Mouse (Mus musculus): ENCODE results near the gene Mob3c. TPM values are rescaled to one million over a fixed set of nuclear protein-coding genes. Genes with fewer than 3 reads are reported as not detected.

Gene Mob3c
- total RNA-seq (2021), result 1 to 10 TPM; 4.0 to 4.4 TPM
- long read RNA-seq, experiment 1, partial matches to known transcripts, result 0 of 1 reads
- long read RNA-seq, experiment 1, other reads (novel, unspliced or antisense), result 0 of 1 reads
- long read RNA-seq, experiment 2, partial matches to known transcripts, result 0 of 5 reads
- long read RNA-seq, experiment 2, other reads (novel, unspliced or antisense), result 1 of 5 reads

DNA sequence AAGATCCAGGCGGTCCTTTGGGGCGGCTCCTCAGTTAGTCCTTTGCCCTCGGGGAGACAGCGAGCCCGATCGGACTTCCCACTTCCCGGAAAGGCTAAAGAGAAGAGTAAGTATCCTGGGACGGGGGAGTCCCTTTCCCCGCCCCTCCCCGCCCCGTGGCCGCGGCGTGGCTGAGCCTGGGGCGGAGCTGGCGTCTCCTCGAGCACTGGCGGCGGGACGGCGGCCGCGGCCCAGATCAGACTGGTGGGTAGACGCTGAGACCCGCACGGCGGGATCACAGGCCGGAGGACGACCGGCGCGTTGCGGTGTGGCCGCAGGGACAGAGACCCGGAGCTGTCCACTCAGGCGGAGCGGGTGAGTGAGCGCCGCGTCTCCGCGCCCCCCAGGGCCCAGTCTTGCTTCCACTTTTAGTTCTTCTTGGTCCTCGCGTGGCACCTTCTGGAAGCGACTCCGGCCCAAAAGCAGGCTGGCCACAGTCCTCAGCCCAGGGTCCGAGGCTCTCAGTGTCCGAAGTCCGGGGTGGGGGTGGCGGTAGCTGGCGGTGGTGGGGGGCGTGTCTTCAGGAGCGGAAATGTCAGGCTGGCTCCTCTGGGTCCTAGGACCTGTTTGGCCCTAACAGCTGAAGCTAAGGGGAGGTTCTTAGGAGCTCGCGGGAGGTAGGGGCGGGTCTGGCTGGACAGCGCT lies at the start of gene Mob3c:
Gene Mob3c, plus strand, starts transcription at position 205 of the 684 bp plus-strand sequence.
- Histone ChIP-seq H3K4me3 (peak within 1 kb of the TSS; percentile 91), H3K27ac (peak within 1 kb of the TSS; percentile 87)
- TF ChIP-seq CTCF (IDR thresholded peaks at IDR 0.05), result no peak
- peak; percentile 56 to 58 for DNase-seq (ENCODE audit: extremely low spot score in 1 of 2, low spot score in 2 of 2)
- intact Hi-C loops (cut with DNase I), result no loop called here

DNA sequence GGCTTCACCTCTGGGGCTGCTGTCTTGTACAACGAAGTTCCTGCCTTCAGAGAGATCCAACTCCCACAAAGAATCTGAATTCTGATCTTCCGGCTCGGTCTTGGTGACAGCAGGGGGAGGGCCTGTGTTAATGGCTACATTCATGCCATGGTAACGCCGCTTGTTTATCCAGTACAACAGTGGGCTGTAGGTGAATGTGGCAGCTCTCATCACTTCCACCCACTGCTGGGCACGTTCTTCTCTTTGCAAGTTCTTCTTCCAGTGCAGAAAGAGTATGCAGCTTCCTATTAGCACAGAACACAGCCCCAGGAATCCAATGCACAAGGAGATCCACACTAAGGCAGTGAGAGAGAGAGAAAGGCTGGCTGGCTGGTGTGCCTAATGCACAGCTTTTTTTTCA lies 47.6 kb upstream of the Mob3c start:
- Histone ChIP-seq H3K27ac (no peak overlapping the region), H3K4me3 (no peak overlapping the region)
- peak; percentile 16 to 44 for DNase-seq (ENCODE audit: extremely low spot score in 1 of 2, low spot score in 2 of 2)
- intact Hi-C loops (cut with DNase I), result no loop called here
- TF ChIP-seq CTCF (IDR thresholded peaks at IDR 0.05), result no peak

DNA sequence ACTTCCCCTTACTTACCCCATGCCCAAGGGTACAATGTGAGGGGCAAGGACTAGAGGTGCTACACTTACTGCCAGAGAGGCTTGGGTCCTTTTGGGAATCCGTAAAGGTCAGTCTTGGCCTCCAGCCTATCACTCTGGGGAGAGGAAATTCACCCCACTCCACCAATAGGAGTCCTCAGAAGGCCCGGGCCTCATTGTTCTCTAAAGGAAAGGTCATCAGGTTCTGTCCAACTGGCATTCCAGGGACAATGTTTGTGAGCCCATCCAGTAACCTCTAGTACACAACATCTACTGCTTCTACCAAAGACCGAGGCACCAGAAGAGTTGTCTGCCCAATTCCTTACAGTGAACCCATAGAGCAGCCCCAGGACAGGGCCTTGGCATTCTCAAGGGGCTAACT lies 47.0 kb upstream of the Mob3c start, which contains the start of gene Tex38:
Gene Tex38, minus strand, starts transcription at position 101 of the 400 bp plus-strand sequence.
- DNase-seq (ENCODE audit: extremely low spot score in 1 of 2, low spot score in 2 of 2), result peak in 1 of 2 experiments; percentile 5
- TF ChIP-seq CTCF (IDR thresholded peaks at IDR 0.05), result no peak
- Histone ChIP-seq H3K4me3 (no peak within 1 kb of the TSS), H3K27ac (no peak within 1 kb of the TSS)
- intact Hi-C loops (cut with DNase I), result no loop called here

DNA sequence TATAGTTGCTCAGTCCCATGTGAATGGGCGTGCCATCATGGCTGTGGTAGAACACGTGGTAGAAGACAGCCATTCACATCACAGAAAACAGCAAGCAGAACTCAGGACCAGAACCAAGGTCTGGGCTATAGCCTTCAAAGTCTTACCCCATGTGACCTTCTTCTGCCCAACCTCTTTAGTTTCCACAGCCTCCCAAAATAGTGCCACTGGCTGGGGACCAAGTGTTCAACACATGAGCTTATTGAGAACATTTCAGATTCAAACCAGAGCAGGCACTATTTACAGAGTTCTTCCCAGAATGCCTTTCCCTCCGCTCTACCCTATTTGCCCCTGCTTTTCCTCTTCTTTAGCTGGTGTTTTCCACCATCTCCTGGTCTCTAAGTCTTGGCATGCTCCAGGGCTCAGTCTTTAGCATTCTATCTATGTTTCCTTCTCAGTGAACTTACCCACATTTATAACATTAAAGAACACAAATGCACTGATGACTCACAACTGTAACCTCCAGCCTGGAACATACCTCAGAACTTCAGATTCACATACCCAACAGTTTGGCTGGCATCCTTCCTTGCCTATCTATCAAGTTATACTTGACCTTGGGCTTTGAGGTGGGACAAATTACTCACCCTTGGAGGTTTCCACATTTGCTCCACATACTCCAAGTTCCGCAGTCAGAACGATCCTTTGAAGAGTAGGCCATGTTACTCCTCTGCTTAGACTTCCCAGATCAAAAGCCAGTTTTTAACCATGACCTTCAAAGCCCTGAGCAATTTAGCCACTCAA lies 45.7 kb upstream of the Mob3c start:
- TF ChIP-seq CTCF (IDR thresholded peaks at IDR 0.05), result no peak
- intact Hi-C loops (cut with DNase I), result no loop called here

DNA sequence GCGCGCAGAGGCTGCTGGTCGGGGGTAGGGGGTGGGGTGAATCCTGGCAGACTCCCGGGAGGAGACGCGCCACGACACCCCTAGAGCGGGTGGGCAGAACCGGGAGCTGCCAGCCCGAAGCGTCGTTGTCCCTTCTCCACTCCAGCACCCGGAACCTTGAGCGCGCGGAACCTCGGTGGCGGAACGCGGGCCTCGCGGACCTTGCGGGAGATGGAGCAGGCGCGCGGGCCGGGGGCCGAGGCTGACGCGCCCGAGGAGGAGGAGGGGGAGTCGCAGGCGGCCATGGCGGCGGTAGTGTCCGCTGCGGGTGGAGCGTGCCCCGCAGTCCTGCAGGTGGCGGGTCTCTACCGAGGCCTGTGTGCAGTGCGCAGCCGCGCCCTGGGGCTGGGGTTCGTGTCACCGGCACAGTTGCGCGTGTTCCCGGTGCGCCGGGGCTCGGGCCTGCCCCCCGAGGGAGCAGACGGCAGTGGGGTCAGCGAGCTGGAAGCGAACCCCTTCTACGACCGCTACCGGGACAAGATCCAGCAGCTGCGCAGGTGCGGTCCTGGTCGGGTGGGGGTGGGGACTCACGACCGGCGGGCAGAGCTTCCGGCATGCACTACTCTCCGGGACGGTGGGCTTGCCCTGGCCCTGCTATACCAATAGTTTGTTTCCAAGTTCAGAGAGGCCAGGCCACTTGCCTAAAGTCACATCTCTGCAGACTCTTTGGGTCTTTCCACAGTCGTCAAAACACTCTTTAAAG lies 43.0 kb upstream of the Mob3c start, which contains the start of gene Atpaf1:
Gene Atpaf1, plus strand, starts transcription at position 44 of the 742 bp plus-strand sequence.
- Histone ChIP-seq H3K4me3 (peak within 1 kb of the TSS; percentile 92), H3K27ac (peak within 1 kb of the TSS; percentile 86)
- intact Hi-C loops (cut with DNase I), result loop anchor here (2.0 kb wide), 1 partner anchor 54 kb away; the partner anchor contains the start of gene Mknk1
- peak; percentile 23 for TF ChIP-seq CTCF (IDR thresholded peaks at IDR 0.05)
- DNase-seq (ENCODE audit: extremely low spot score in 1 of 2, low spot score in 2 of 2), result peak; percentile 82 to 90

More for the DNA sequence above, 45.7 kb upstream of the Mob3c start:
- DNase-seq (ENCODE audit: extremely low spot score in 1 of 2, low spot score in 2 of 2), result peak in 1 of 2 experiments; percentile 8
- Histone ChIP-seq H3K27ac (no peak overlapping the region), H3K4me3 (no peak overlapping the region)

GRCm38 (mm10) chr4:115785511-115786034 lies 42.3 kb upstream of the Mob3c start:
- DNase-seq (ENCODE audit: extremely low spot score in 1 of 2, low spot score in 2 of 2), result no peak
- Histone ChIP-seq H3K4me3 (peak overlapping the region; percentile 92), H3K27ac (peak overlapping the region; percentile 86)
- no peak for TF ChIP-seq CTCF (IDR thresholded peaks at IDR 0.05)
- intact Hi-C loops (cut with DNase I), result loop anchor here (2.0 kb wide), 1 partner anchor 53 kb away; the partner anchor contains the start of gene Mknk1

DNA sequence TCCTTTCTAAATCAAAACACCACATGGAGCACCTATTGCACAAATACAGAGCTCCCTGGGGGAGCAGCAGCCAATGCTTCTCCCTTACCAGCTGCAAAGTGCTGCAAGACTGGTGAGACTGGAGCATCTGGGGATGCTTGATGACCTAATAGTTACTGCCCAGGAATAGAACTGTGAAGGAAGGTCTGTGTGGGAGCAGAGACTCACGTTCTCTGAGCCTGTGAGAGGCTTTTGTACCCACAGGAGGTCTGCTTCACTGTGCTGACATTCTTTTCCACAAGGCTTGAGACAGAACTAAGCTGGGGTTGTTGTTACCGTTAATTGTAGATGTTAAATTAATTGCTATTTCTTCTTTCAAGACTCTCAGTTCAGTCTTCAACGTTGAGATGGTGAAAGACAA lies 37.0 kb upstream of the Mob3c start:
- intact Hi-C loops (cut with DNase I), result no loop called here
- Histone ChIP-seq H3K4me3 (no peak overlapping the region), H3K27ac (no peak overlapping the region)
- TF ChIP-seq CTCF (IDR thresholded peaks at IDR 0.05), result no peak
- DNase-seq (ENCODE audit: extremely low spot score in 1 of 2, low spot score in 2 of 2), result peak in 1 of 2 experiments; percentile 8

GRCm38 (mm10) chr4:115795360-115795759 lies 32.5 kb upstream of the Mob3c start:
- H3K27ac ChIP-seq, result no peak overlapping the region
- intact Hi-C loops (cut with DNase I), result no loop called here
- no peak for DNase-seq (ENCODE audit: extremely low spot score in 1 of 2, low spot score in 2 of 2)
- TF ChIP-seq CTCF (IDR thresholded peaks at IDR 0.05), result no peak
- H3K4me3 ChIP-seq, result no peak overlapping the region

DNA sequence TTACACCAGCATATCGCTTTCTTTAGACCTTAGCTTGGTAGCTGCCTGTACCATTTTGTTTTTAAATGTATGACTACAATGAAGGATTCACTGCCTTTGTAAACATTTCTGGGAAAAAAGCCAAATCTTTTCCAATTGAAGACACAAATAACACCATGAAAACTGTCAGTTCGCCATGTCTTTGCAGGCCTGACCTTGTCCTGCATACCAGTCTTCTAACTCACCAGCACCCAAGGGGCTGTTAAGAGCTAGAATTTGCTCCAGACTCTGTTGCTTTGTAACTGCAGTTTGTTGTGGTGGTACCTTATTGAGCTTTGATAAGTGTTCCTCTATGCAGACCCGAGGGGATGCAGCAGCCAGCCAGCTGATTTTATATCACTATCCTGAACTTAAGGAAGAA lies 27.9 kb upstream of the Mob3c start:
- H3K27ac ChIP-seq, result no peak overlapping the region
- no peak for TF ChIP-seq CTCF (IDR thresholded peaks at IDR 0.05)
- no peak for DNase-seq (ENCODE audit: extremely low spot score in 1 of 2, low spot score in 2 of 2)
- no peak overlapping the region for H3K4me3 ChIP-seq
- intact Hi-C loops (cut with DNase I), result no loop called here

DNA sequence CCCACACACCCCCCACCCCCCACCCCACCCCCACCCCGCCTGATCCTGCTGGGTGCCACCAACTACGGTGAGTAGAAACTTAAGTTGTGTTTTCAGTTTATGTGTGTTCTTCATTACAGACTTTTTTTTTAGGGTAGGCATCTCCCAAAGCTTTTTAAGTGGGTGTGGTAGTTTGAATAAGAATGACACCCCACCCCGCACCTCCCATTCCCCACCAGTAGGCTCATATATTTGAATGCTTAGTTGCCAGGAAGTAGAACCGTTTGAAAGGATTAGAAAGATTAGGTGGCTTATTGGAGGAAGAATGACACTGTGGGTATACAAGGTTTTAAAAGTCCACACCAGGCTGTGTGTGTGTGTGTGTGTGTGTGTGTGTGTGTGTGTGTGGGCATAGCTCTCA lies 15.6 kb upstream of the Mob3c start:
- Histone ChIP-seq H3K27ac (no peak overlapping the region), H3K4me3 (no peak overlapping the region)
- intact Hi-C loops (cut with DNase I), result no loop called here
- no peak for DNase-seq (ENCODE audit: extremely low spot score in 1 of 2, low spot score in 2 of 2)
- no peak for TF ChIP-seq CTCF (IDR thresholded peaks at IDR 0.05)

DNA sequence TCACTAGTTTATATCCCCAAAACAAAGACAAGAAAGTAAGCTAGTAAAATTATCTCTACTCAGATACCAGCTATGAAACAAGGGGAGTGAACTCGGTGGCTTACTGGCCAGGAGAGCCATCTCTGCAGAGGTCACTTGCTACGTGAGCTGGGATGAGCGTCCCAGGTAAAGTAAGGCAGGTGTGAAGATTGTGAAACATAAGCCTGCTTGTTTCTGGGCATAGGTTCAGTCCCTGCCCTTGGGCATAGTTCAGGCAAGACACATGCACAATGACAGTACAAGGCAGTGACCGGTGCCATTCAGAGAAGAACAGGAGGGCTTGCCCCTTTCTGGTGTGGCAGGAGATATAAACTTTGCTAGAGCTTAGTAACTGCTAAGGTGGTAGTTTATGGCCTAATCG lies 12.3 kb upstream of the Mob3c start:
- no peak overlapping the region for H3K27ac ChIP-seq
- no peak overlapping the region for H3K4me3 ChIP-seq
- intact Hi-C loops (cut with DNase I), result no loop called here
- TF ChIP-seq CTCF (IDR thresholded peaks at IDR 0.05), result no peak
- DNase-seq (ENCODE audit: extremely low spot score in 1 of 2, low spot score in 2 of 2), result no peak

Data from left cerebral cortex, adult 2 months (tissue).